Mouse (Mus musculus): ENCODE measurements around the gene Slc1a4.

Slc1a4 gene

DNA sequence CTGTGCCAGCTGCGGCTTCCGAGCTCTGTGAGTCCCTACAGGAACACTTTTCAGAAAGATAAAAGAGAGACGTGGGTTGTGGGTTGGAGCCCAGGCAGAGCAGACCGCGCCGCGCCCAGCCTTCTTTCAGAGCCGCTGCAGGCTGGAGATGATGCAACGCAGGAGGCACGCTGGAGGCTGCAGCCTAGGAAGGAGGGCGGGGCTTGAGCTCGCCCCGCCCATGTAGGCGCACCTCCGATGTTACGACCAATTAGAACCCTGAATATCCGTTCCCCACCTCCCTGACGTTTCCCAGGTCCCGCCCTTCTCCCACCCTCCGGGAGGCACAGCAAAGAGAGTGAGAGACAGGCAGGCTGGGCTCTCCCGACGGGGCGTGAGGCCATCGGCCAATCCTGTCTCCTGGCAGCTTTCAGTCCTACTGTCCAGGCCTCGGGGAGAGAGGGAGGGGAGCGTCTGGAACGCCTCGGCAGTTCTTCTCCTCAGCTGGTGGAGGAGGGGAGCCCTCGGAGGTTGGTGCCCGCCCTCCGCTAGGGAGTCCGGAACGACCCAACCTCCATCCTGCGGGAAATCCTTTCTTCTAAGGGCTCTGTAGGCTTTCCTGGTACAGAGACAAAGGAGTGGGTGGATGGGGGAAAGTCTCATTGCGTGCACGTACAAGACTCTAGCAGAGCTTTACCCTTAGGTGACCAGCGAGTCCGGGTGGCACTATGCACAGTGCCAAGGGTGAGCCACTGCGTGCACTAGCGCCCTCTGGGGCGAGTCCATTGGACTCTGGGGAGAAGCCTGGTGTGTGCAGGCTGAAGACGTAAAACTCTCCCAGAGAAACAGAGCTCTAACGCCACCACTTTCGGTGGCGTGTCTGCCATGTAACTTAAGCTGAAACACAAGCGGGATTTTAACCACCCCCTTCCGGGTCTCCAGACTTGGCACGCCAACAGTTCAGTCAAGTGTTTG lies at the start of gene Slc1a4:
TSS of gene Slc1a4 (minus strand) at position 153 of the 954 bp plus-strand sequence.
- in situ Hi-C loops (cut with MseI, MboI): no loop called here

DNA sequence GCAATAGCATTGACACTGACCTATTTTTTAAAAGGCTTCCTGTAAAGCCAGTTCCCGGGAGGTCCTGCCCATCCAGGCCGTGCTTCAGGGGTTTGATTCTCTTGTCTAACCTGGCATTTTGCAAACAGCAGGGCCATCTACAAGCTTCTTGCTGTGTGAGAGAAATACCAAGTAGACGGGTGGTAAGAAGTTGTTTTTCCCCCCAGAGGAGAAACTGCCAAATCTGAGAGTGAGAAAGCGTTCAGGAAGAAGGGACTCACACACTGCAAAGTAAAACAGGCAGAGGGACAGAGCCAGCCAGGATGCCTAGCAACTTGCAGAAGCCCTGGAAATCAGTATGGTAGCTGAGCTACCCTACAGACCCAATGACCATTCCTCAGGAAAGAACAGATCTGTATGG lies 47.6 kb upstream of the Slc1a4 start:
- in situ Hi-C loops (cut with MseI, MboI): no loop called here

DNA sequence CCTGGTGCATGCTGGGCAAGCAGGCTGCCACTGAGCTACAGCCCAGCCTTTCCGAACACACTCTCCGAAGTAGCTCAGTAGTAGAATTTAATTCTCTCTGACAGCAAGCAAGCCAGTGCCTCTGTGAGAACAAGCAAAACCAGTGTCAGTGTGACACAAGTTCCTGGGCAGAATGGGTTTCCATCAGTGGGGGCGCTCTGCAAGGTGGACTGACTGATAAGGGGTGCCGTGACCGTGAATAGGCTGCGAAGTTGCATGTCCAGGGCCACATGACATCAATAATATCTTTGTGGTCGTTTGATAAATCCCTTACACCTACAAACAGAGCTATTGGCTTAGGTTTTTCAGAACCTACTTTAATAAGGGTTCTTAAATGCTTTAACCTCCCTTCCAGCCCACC lies 44.1 kb upstream of the Slc1a4 start:
- in situ Hi-C loops (cut with MseI, MboI): no loop called here

DNA sequence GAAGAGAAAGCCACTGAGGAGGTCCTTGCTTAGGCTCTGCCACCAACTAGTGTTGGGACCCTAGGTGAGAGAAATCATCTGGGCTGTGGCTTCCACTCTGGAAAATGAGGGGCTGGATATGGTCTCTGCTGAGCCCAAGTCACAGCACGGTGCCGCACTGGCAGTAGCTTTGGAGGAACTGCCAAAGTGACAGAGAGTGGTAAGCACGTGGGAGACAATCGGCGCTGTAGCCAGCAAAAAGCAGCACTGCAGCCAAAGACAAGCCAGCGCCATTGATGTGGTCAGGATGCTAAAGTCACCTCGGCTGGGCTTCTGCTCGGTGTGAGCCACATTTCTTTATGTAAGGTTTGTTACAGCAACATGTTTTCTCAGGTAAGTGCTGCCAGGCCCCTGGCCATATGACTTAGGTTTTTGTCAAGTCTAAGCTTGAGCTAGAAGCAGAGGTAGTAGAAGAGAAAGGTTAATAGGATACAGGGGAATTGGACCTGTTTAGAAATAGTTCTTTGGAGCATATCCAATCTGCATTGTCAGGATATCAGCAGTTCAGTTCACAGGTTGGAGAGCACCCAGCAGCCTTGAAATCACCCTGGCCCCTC lies 40.2 kb upstream of the Slc1a4 start:
- in situ Hi-C loops (cut with MseI, MboI): no loop called here

DNA sequence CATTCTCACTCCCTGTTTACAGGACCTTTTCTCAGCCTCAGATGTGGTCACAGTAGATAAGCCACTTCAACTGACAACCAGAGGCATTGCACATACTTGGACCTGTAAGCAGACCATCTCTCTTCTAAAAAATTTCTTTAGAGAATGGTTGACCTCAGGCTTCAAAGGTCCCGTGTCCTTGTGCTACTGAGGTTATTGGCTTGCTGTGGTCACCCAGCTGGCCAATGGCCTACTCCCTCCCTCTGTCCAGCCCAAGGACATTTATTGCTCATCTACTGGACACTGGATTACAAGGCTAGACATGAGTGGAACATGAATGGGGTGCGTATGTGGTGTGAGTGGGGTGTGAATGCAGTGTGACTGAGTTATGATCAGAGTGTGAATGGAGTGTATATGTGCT lies 38.0 kb upstream of the Slc1a4 start:
- in situ Hi-C loops (cut with MseI, MboI): no loop called here

DNA sequence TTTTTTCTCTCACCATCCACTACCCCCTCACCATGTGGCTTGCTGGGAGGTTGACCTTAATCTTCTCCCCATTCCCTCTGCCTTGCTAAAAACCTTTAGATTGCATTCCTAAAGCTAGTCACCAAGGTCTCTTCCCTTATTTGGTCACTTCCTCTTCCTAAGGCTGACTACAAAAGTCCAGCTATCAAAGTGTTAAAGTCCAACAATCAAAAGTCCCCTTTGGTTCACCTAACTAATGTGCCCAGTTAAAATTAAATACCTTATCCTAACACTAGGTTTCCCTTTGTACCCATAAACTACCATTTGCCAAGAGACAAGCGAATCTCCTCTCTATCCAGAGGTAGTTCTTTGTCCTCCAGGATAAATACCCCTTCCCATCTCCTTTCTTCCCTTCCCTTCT lies 33.9 kb upstream of the Slc1a4 start:
- in situ Hi-C loops (cut with MseI, MboI): no loop called here

DNA sequence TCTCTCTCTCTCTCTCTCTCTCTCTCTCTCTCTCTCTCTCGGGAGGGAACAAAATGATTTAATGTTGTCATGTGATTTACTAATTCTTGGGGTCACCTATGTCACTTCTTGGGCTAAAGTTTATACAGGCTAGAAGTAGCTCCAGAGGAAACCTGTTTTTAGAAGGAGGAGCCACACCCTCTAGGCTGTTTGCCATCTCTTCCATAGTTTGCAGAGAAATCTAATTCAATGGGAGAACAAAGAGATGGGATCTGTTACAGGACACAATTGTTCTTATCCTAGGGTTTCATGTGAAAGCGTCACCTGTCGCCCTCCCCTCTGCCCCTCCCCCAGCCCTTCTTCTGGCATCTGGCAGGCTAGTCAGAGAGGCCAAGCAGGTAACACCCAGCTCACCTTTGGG lies 28.8 kb upstream of the Slc1a4 start:
- in situ Hi-C loops (cut with MseI, MboI): no loop called here

DNA sequence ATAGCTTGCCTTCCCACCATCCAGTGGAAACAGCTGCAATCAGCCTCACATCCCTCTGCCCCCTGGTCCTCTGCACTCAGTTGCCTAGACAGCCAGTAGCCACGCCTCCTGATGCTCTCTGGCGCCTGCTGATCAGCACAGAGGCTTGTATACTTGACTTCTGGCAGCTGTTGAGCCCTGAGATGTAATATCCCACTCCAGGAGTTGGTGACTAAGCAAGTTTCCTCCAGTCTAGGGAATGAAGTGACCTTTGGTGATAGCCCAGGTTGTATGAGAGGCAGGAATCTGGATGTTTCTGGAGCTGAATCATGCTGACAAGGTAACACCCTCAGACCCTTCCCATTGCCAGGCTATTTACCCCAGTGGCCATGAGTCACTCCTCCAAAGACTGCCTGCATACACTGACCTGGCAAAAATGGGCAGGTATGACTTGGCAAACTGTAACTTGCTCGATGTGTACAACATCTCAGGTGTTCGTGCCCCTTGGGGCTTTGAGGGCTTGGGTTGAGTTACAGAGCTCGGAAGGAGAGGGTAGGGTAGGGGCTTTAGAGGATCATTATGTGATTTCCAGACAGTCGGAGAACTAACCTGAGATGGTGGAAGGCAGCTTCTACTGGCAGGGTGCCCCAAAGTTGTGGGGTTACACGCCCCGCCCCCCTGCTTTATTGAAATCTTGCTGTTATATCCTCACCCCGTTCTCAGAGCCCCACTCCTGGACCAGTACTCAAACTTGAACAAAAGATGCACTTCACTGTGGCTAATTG lies 25.4 kb upstream of the Slc1a4 start:
- in situ Hi-C loops (cut with MseI, MboI): no loop called here

DNA sequence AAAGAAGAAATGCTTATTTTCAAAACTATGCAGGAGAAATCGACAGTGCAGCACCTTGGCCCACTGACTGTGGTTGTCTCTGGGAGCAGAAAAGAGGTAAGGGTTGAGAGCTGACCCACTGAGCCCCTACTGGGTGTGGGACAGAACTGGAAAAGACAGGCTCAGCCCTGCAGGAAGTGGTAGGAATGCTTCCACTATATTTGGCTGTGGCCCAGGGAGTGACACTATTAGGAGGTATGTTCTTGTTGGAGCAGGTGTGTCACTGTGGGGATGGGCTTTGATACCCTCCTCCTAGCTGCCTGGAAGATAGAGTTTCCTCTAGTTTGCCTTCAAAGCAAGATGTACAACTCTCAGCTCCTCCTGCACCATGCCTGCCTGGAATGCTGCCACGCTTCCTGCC lies 16.0 kb upstream of the Slc1a4 start:
- in situ Hi-C loops (cut with MseI, MboI): no loop called here

DNA sequence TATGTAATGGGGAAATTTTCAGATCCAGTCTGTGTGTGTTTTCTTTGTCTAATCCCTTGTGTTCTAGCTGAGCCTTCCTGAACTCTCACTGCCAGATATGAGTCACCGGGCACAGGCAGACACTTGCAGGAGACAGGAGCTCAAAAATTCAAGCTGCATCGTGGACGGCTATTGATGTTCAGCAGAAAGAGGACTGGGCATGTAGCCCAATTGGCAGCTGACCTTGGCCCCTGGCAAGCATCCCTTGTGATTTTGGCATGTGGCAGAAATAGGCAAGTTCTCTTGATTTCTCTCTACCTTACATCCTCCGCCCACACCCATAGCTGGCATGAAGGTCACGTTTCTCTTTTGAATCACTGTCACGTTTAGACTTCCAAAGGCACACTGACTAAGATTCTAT lies 15.0 kb upstream of the Slc1a4 start:
- in situ Hi-C loops (cut with MseI, MboI): no loop called here

DNA sequence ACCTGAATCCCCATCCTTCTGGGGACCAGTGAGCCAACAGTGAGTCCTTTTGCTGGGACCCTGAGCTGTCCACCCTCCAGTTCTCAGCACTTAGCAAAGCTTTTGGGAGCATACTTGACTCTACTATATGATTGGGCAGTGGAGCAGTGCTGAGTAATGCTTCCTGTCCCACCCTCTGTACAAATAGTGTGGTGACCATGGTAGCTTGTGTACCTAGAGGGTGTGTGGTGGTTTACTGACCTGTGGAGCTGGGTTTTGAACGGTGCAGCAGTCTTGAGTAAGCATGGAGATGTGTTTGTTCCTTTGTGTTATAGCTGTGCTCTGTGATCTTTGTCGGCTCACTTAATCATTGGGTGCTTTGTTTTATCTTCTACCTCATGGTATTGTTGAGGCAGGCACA lies 13.9 kb upstream of the Slc1a4 start:
- in situ Hi-C loops (cut with MseI, MboI): no loop called here

DNA sequence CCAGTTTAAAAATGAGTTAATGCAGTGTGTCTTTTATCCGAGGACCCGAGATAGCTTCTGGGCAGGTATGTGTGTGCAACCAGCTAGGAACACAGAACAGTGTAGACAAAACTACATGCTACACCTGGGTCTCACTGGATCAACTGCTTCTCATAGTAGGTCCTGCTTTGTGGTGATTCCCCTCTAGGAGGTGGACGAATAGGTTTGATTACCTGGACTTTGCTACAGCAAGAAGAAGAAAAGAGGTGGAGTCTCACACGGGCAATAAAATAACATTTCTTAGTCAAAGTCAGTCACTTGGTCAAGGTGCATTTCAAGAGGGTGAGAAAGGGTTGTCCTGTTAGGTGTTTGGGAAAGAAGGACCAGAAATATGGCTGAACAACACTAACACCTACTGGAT lies 11.4 kb upstream of the Slc1a4 start:
- in situ Hi-C loops (cut with MseI, MboI): no loop called here

DNA sequence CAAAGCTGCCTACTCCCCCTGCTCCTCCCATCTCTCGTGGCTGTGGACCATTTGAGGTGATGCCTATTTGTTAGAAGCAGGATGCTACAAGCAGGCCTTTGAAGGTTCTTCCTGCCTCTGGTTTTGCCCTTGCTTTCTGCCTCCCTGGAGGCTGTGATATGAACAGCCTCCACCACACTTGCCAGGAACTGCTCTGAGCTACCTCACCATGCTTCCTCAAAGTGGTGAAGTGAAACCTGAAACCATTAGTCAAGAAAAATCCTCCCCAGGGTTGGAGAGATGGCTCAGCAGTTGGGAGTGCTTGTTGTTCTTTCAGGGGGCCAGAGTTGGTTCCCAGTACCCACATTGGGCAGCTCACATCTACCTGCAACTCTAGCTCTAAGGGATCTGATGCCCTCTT lies 9.1 kb upstream of the Slc1a4 start:
- in situ Hi-C loops (cut with MseI, MboI): no loop called here

DNA sequence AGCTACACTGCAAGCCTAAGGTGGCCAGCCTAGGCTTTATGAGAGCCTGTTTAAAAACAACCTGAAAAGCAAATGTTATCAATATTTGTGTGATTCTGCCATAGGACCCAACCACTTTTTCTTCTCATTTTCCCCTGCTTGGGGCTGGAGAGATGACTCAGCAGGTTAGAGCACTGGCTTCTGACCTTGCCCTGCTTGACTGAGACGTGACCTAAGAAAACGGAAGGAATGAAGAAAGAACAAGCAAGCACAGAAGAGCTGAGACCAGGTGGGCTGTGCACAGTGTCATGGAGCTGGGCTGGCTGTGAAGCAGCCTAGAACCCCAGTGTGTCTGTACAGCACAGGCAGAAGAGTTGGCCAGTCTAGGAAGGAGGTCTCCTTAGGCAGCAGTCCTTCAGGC lies 6.2 kb upstream of the Slc1a4 start:
- in situ Hi-C loops (cut with MseI, MboI): no loop called here

DNA sequence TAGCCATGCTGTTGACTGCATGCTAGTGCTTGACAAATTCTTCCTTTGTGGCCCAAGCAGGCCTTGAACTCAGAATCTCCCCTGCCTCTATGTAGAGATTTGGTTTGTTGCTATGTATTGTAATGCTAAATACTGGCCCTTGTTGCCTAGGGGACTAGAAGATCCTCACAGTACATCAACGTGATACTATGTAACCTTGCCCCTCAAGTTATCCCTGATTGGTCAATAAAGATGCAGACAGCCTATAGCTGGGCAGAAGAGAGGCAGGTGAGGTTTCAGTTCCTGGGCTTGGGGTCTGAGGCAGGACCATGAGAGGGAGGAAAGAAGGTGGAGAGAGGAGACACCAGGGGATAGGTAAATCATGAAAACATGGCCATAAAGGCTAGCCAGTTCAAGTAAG lies 1.8 kb upstream of the Slc1a4 start:
- in situ Hi-C loops (cut with MseI, MboI): no loop called here

DNA sequence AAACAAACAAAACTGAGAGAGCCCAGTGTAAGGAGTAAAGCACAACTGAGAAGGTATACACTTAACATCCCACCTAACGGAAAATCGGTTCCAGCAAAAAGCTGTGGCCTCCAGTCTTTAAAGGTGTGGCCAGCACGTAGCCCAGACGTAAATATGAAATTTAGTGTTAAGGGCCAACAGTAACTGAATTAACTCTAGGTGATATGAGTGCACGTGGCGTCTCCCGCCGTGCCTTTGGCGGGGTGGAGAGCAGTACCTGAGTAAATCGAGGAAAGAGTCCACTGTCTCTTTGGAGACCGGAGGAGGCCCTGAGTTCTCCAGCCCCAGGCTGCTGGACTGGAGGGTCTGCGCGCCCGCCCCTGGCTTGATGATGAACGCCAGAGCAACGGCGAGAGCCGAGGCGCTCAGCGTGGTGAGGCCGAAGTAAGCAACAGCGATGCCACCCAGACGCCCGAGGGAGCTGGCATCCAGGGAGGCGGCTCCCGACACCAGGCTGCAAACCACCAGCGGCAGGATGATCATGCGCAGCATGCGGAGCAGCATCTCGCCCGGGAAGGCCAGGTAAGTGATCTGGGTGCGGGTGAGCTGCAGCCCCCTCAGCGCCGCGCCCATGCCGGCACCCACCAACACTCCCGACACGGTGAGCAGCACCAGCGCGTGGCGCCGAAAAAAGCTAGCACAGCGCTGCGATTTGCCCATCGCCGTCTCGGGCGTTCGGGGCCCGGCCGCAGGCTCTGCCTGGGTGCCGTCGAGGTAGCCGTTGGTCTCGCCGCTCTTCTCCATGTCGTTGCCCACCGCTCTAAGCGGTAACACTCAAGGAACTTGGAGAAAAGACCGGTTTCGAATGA lies 599 bp downstream of the Slc1a4 start:
- in situ Hi-C loops (cut with MseI, MboI): no loop called here

DNA sequence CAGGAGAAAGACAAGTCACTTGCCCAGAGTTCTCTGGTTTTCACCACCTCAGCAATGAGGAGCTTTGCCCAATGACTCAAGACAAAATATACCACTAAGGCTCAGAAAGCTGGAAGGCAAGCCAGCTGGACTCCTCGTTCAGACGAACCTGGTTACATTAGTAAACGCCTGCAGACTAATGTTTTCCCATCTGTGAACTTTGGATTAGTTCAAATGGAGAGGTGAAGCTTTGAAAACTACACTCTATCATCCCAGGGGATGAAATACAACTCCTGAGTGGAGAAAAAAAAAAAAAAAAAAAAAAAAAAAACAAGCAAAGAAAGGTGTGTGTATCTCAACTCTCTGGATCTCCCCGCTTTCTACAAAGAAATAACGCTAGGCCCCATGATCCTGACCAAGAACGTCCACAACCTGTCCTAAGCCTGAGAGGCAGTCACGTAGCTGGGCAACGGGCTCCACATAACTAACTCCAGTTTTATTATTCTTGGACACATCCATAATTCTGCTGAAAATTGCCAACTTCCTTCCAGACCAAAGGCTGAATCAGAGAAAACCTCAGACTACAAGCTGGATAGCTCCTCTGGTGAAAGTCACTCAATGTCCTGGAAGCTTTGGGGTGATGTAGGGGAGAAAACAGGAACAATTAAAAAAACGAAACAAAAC lies 1.4 kb downstream of the Slc1a4 start:
- in situ Hi-C loops (cut with MseI, MboI): no loop called here

DNA sequence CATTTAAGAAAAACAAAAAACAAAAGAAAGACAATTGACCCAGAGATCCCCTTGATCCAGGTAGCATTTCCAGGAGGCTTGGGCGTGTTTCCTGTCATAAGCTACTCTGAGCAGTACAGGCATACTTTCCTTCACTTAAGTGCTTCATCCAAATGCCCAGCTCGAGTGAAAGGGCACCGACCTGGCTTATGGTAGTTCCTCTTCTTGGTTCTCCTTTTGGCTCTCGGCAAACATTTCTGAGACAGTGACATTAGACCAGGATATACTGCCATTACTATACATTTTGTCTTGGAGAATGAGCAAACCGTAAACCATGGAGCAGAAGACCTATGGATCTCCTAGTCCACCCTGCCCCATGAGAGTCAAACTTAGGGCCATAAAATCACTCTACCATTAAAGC lies 2.8 kb downstream of the Slc1a4 start:
- in situ Hi-C loops (cut with MseI, MboI): no loop called here

DNA sequence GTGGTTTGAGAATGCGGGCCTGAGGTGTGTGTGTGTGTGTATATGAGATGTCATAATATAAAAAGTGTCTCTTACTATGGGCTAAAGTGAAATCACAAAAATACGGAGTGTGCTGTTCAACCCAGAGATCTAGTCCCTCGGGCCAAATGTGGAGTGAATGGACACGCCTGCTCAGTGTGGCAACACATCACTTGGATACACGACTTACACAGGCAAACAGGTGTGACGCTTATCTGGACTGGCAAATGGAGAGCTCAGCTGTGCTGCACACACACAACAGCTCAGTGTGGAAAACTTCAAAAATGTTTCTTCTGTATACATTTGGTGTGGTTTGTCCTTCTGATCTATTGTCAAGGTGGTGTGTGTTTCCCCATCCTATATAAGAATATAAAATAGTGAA lies 3.7 kb downstream of the Slc1a4 start:
- in situ Hi-C loops (cut with MseI, MboI): no loop called here

DNA sequence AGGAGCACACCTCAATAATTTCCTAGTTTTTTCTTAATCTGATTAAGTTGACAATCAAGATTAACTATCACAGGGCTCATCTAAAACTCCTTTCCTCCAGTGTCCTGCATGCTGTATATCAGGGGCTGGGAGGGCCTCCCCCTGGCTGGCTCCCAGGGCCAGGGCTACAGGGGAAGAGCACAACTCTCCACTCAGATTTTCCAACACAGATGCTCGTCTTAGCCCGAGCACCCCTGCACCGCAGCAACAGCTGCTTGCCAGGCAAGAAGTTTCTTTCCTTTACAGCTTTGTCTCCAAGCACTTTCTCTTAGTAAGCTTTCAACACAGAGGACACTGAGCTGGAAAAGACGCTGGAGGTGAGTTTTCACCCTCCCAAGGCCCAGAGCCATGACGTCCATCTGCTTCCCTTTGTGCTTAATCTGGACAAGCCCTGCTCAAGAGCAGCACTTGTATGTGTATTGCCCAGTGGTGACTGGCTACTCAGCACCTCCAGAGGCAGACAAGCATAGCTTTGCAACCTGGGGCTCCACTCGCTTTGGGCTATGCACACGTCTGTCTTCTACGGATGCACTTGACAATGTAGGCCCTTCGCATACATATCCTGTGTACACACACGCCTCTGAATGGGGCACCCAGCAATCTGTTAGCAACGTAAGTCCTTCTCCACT lies 6.1 kb downstream of the Slc1a4 start:
- in situ Hi-C loops (cut with MseI, MboI): no loop called here

All from mouse trophoblast stem cell (cell line).